Mouse (Mus musculus): ENCODE data around the gene Mfap1b. TPM values are rescaled to one million over a fixed set of nuclear protein-coding genes. Genes with fewer than 3 reads are reported as not detected.

The Mfap1b gene
- total and polyA plus RNA-seq, 3 experiments = 4.3 to 35.0 (median 30.9) TPM

GRCm38 (mm10) chr2:121452361-121452760 lies 21.5 kb downstream of the Mfap1b start:
- no peak for TF ChIP-seq POLR2A (IDR thresholded peaks at IDR 0.05; ENCODE audit: insufficient read depth, low read depth, low read length)
- TF ChIP-seq EP300 (IDR thresholded peaks at IDR 0.05; ENCODE audit: insufficient read depth, low read depth, low read length) = no peak
- TF ChIP-seq CTCF (IDR thresholded peaks at IDR 0.05) = no peak
- H3K4me3 ChIP-seq = no peak overlapping the region
- WGBS = 42% methylated on average over 4 of the region's 4 CpGs
- peaks cover 4% of the 10 kb centered on the region for H3K79me2 ChIP-seq (replicated peaks; ENCODE audit: control insufficient read depth, insufficient read depth, low read length)
- DNase-seq = no peak
- no peaks in the 10 kb centered on the region for H3K27me3 ChIP-seq (ENCODE audit: control insufficient read depth, insufficient read depth, low read length)
- H3K9ac ChIP-seq (ENCODE audit: low read depth, low read length) = no peak overlapping the region
- H3K4me1 ChIP-seq (ENCODE audit: control insufficient read depth, insufficient read depth, low read length) = peaks cover 6% of the 10 kb centered on the region
- peaks cover 21% of the 10 kb centered on the region for H3K36me3 ChIP-seq (ENCODE audit: control insufficient read depth, insufficient read depth, low read length)
- peak overlapping the region; percentile 60; the same call in 1 of the 2 replicates for H3K27ac ChIP-seq
- intact Hi-C loops (cut with DNase I) = no loop called here

GRCm38 (mm10) chr2:121450093-121450492 lies 23.8 kb downstream of the Mfap1b start:
- WGBS = 0% methylated on average over 7 of the region's 7 CpGs
- Histone ChIP-seq H3K9ac (ENCODE audit: low read depth, low read length) (peak overlapping the region; percentile 97), H3K4me3 (peak overlapping the region; percentile 100), H3K79me2 (replicated peaks; ENCODE audit: control insufficient read depth, insufficient read depth, low read length) (peaks cover 4% of the 10 kb centered on the region), H3K36me3 (ENCODE audit: control insufficient read depth, insufficient read depth, low read length) (peaks cover 21% of the 10 kb centered on the region), H3K27ac (peak overlapping the region; percentile 99), H3K27me3 (ENCODE audit: control insufficient read depth, insufficient read depth, low read length) (no peaks in the 10 kb centered on the region), H3K4me1 (ENCODE audit: control insufficient read depth, insufficient read depth, low read length) (peaks cover 6% of the 10 kb centered on the region)
- peak in 1 of 2 experiments; percentile 46 for DNase-seq
- TF ChIP-seq EP300 (IDR thresholded peaks at IDR 0.05; ENCODE audit: insufficient read depth, low read depth, low read length) (no peak), CTCF (IDR thresholded peaks at IDR 0.05) (peak; percentile 34)
- intact Hi-C loops (cut with DNase I) = no loop called here

GRCm38 (mm10) chr2:121449545-121450011 lies 24.3 kb downstream of the Mfap1b start:
- intact Hi-C loops (cut with DNase I) = loop anchor here (2.0 kb wide), 1 partner anchor 37 kb away; the partner anchor contains the start of genes Catsper2 and Pdia3
- Histone ChIP-seq H3K27me3 (ENCODE audit: control insufficient read depth, insufficient read depth, low read length) (no peaks in the 10 kb centered on the region), H3K4me3 (peak overlapping the region; percentile 100), H3K79me2 (replicated peaks; ENCODE audit: control insufficient read depth, insufficient read depth, low read length) (peaks cover 4% of the 10 kb centered on the region), H3K4me1 (ENCODE audit: control insufficient read depth, insufficient read depth, low read length) (peaks cover 6% of the 10 kb centered on the region), H3K36me3 (ENCODE audit: control insufficient read depth, insufficient read depth, low read length) (peaks cover 21% of the 10 kb centered on the region), H3K27ac (peak overlapping the region; percentile 99), H3K9ac (ENCODE audit: low read depth, low read length) (peak overlapping the region; percentile 97)
- under 1% methylated on average over 54 of the region's 54 CpGs for WGBS
- no peak for TF ChIP-seq EP300 (IDR thresholded peaks at IDR 0.05; ENCODE audit: insufficient read depth, low read depth, low read length)
- TF ChIP-seq CTCF (IDR thresholded peaks at IDR 0.05) = no peak
- TF ChIP-seq POLR2A (IDR thresholded peaks at IDR 0.05; ENCODE audit: insufficient read depth, low read depth, low read length) = no peak
- DNase-seq = no peak

- peak; percentile 99 to 100 for DNase-seq
- H3K36me3 ChIP-seq (ENCODE audit: control insufficient read depth, insufficient read depth, low read length) = peaks cover 21% of the 10 kb centered on the region
- peak within 1 kb of the TSS; percentile 99 for H3K27ac ChIP-seq
- H3K27me3 ChIP-seq (ENCODE audit: control insufficient read depth, insufficient read depth, low read length) = no peaks in the 10 kb centered on the region
- H3K79me2 ChIP-seq (replicated peaks; ENCODE audit: control insufficient read depth, insufficient read depth, low read length) = peaks cover 4% of the 10 kb centered on the region
- no peak for TF ChIP-seq CTCF (IDR thresholded peaks at IDR 0.05)
- peak; percentile 61; the same call in 1 of the 2 replicates for TF ChIP-seq EP300 (IDR thresholded peaks at IDR 0.05; ENCODE audit: insufficient read depth, low read depth, low read length)
- TF ChIP-seq POLR2A (IDR thresholded peaks at IDR 0.05; ENCODE audit: insufficient read depth, low read depth, low read length) = peak; percentile 98
- intact Hi-C loops (cut with DNase I) = loop anchor here (2.0 kb wide), 1 partner anchor 36 kb away; the partner anchor contains the start of genes Catsper2 and Pdia3
- peak within 1 kb of the TSS; percentile 97 for H3K9ac ChIP-seq (ENCODE audit: low read depth, low read length)
- under 1% methylated on average over 70 of the region's 74 CpGs for WGBS
- peaks cover 5% of the 10 kb centered on the region for H3K4me1 ChIP-seq (ENCODE audit: control insufficient read depth, insufficient read depth, low read length)
- peak within 1 kb of the TSS; percentile 100 for H3K4me3 ChIP-seq
These were observed 24.9 kb downstream of the Mfap1b start, which contains the start of gene Serf2 for GRCm38 (mm10) chr2:121448739-121449535. TSS of gene Serf2 (plus strand) at chr2:121449195.

- peak overlapping the region; percentile 75 for H3K9ac ChIP-seq (ENCODE audit: low read depth, low read length)
- TF ChIP-seq CTCF (IDR thresholded peaks at IDR 0.05) (peak; percentile 61), POLR2A (IDR thresholded peaks at IDR 0.05; ENCODE audit: insufficient read depth, low read depth, low read length) (no peak)
- H3K4me3 ChIP-seq = peak overlapping the region; percentile 66
- 8% methylated on average over 9 of the region's 9 CpGs for WGBS
- H3K4me1 ChIP-seq (ENCODE audit: control insufficient read depth, insufficient read depth, low read length) = peaks cover 4% of the 10 kb centered on the region
- DNase-seq = peak; percentile 41 to 47
- peaks cover 4% of the 10 kb centered on the region for H3K79me2 ChIP-seq (replicated peaks; ENCODE audit: control insufficient read depth, insufficient read depth, low read length)
- H3K27ac ChIP-seq = peak overlapping the region; percentile 99
- no peaks in the 10 kb centered on the region for H3K27me3 ChIP-seq (ENCODE audit: control insufficient read depth, insufficient read depth, low read length)
- intact Hi-C loops (cut with DNase I) = loop anchor here (2.0 kb wide), 1 partner anchor 35 kb away; the partner anchor contains the start of genes Catsper2 and Pdia3
- H3K36me3 ChIP-seq (ENCODE audit: control insufficient read depth, insufficient read depth, low read length) = peaks cover 18% of the 10 kb centered on the region
These were observed 25.7 kb downstream of the Mfap1b start for GRCm38 (mm10) chr2:121448136-121448535.

GRCm38 (mm10) chr2:121447006-121447405 lies 26.9 kb downstream of the Mfap1b start:
- H3K9ac ChIP-seq (ENCODE audit: low read depth, low read length) = no peak overlapping the region
- intact Hi-C loops (cut with DNase I) = loop anchor here (2.0 kb wide), 1 partner anchor 32 kb away; no protein-coding TSS in a partner anchor
- no peak for TF ChIP-seq EP300 (IDR thresholded peaks at IDR 0.05; ENCODE audit: insufficient read depth, low read depth, low read length)
- TF ChIP-seq CTCF (IDR thresholded peaks at IDR 0.05) = no peak
- no peak for TF ChIP-seq POLR2A (IDR thresholded peaks at IDR 0.05; ENCODE audit: insufficient read depth, low read depth, low read length)
- H3K4me1 ChIP-seq (ENCODE audit: control insufficient read depth, insufficient read depth, low read length) = peaks cover 1% of the 10 kb centered on the region
- H3K79me2 ChIP-seq (replicated peaks; ENCODE audit: control insufficient read depth, insufficient read depth, low read length) = peaks cover 4% of the 10 kb centered on the region
- no peak for DNase-seq
- no peaks in the 10 kb centered on the region for H3K27me3 ChIP-seq (ENCODE audit: control insufficient read depth, insufficient read depth, low read length)
- WGBS = 93% methylated on average over 3 of the region's 3 CpGs
- peaks cover 8% of the 10 kb centered on the region for H3K36me3 ChIP-seq (ENCODE audit: control insufficient read depth, insufficient read depth, low read length)
- H3K4me3 ChIP-seq = no peak overlapping the region
- no peak overlapping the region for H3K27ac ChIP-seq
